Mouse (Mus musculus): Measurements from ENCODE around the gene Kank1. TPM values are rescaled to one million over a fixed set of nuclear protein-coding genes. Genes with fewer than 3 reads are reported as not detected.

The Kank1 gene
- total and polyA plus RNA-seq, 2 experiments, result 31.7 to 33.6 TPM

DNA sequence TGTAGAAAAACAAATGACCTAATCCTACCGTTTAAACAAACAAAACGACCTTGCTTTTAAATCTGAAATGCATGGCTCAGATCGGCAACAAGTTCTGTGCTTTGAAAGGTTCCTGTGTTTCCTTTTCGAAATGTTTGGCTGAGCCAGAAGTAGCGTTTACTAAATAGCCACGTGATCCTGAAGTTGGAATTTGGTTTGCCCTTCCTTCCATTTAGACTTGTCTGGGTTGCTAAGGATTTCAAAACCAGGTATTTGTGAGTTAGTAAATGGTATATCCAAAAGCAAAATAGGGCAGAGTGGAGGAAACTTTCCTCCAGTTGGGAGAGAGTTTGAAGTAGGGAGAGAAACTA, 171.1 kb downstream of the Kank1 start:
- peak overlapping the region; percentile 86 for H3K9ac ChIP-seq (ENCODE audit: low read depth, low read length)
- H3K4me1 ChIP-seq (ENCODE audit: control insufficient read depth, insufficient read depth, low read length), result peaks cover 18% of the 10 kb centered on the region
- peaks cover 47% of the 10 kb centered on the region for H3K79me2 ChIP-seq (ENCODE audit: control insufficient read depth, insufficient read depth, low read length)
- H3K27me3 ChIP-seq (ENCODE audit: control insufficient read depth, insufficient read depth, low read length), result no peaks in the 10 kb centered on the region
- peak; percentile 94 for DNase-seq (ENCODE audit: extremely low read depth, low read depth, low spot score)
- H3K27ac ChIP-seq (replicated peaks; ENCODE audit: insufficient read depth, low read depth, low read length), result peak overlapping the region; percentile 97
- 4% methylated on average over 6 of the region's 6 CpGs for WGBS
- peak overlapping the region; percentile 65 for H3K4me3 ChIP-seq (ENCODE audit: insufficient read depth, low read depth, low read length)
- peaks cover 27% of the 10 kb centered on the region for H3K36me3 ChIP-seq (ENCODE audit: control insufficient read depth, insufficient read depth, low read length)
- TF ChIP-seq POLR2A (IDR thresholded peaks at IDR 0.05; ENCODE audit: extremely low read depth, insufficient read depth, low read length), result no peak
- no peak for TF ChIP-seq CTCF (IDR thresholded peaks at IDR 0.05; ENCODE audit: low read depth, low read length)

DNA sequence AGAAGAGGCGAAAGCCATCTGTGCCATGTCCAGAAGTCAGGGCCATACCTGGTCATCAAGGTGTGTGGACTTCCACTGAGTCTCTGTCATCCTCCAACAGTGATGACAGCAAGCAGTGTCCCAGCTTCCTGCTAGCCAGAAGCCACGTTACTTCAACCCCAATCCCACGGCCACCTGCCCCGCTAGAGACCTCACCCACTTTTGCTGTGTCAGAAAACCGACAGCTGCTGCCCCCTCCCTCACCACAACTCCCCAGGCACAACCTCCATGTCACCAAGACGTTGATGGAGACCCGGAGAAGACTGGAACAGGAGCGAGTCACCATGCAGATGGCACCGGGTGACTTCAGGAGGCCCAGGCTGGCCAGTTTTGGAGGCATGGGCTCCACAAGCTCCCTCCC, 172.5 kb downstream of the Kank1 start:
- peaks cover 30% of the 10 kb centered on the region for H3K36me3 ChIP-seq (ENCODE audit: control insufficient read depth, insufficient read depth, low read length)
- peaks cover 20% of the 10 kb centered on the region for H3K4me1 ChIP-seq (ENCODE audit: control insufficient read depth, insufficient read depth, low read length)
- WGBS, result 93% methylated on average over 9 of the region's 9 CpGs
- no peak overlapping the region for H3K9ac ChIP-seq (ENCODE audit: low read depth, low read length)
- no peaks in the 10 kb centered on the region for H3K27me3 ChIP-seq (ENCODE audit: control insufficient read depth, insufficient read depth, low read length)
- no peak for DNase-seq (ENCODE audit: extremely low read depth, low read depth, low spot score)
- no peak overlapping the region for H3K27ac ChIP-seq (replicated peaks; ENCODE audit: insufficient read depth, low read depth, low read length)
- no peak overlapping the region for H3K4me3 ChIP-seq (ENCODE audit: insufficient read depth, low read depth, low read length)
- TF ChIP-seq POLR2A (IDR thresholded peaks at IDR 0.05; ENCODE audit: extremely low read depth, insufficient read depth, low read length) (no peak), CTCF (IDR thresholded peaks at IDR 0.05; ENCODE audit: low read depth, low read length) (no peak)
- H3K79me2 ChIP-seq (ENCODE audit: control insufficient read depth, insufficient read depth, low read length), result peaks cover 49% of the 10 kb centered on the region

DNA sequence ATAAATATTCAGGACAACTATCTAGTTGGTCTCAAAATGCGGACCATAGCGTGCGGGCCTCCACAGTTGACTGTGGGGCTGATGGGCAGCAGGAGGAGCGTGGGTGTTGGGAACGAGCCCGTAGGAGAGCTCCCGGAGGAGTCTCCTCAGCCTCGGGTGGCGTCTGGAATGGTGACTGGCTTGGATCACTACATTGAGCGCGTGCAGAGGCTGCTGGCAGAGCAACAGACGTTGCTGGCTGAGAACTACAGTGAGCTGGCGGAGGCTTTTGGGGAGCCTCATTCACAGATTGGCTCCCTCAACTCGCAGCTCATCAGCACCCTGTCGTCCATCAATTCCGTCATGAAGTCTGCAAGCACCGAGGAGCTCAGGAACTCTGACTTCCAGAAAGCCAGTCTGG, 174.6 kb downstream of the Kank1 start:
- peaks cover 23% of the 10 kb centered on the region for H3K4me1 ChIP-seq (ENCODE audit: control insufficient read depth, insufficient read depth, low read length)
- DNase-seq (ENCODE audit: extremely low read depth, low read depth, low spot score), result no peak
- TF ChIP-seq POLR2A (IDR thresholded peaks at IDR 0.05; ENCODE audit: extremely low read depth, insufficient read depth, low read length) (no peak), CTCF (IDR thresholded peaks at IDR 0.05; ENCODE audit: low read depth, low read length) (no peak)
- 72% methylated on average over 17 of the region's 17 CpGs for WGBS
- H3K4me3 ChIP-seq (ENCODE audit: insufficient read depth, low read depth, low read length), result no peak overlapping the region
- no peaks in the 10 kb centered on the region for H3K27me3 ChIP-seq (ENCODE audit: control insufficient read depth, insufficient read depth, low read length)
- peaks cover 56% of the 10 kb centered on the region for H3K79me2 ChIP-seq (ENCODE audit: control insufficient read depth, insufficient read depth, low read length)
- peaks cover 32% of the 10 kb centered on the region for H3K36me3 ChIP-seq (ENCODE audit: control insufficient read depth, insufficient read depth, low read length)
- no peak overlapping the region for H3K9ac ChIP-seq (ENCODE audit: low read depth, low read length)
- no peak overlapping the region for H3K27ac ChIP-seq (replicated peaks; ENCODE audit: insufficient read depth, low read depth, low read length)

DNA sequence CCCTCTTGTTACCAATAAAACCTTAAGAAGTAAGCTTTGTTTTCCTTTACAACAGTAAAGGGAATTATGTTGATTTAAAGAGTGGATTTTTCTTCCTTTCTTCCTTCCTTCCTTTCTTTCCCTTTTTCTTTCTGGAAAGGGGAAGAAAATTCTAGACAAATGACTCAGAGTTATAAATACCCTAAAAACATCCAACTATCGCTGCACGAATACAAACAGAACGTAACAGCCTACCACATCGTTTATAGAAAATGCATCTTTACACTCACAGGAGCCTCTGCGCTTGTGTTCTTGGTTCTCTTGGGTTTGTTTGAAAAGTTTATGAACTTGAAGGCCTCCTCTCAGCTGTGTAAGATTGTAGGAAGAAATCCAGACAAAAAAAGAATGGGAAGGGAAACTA, 178.7 kb downstream of the Kank1 start:
- Histone ChIP-seq H3K9ac (ENCODE audit: low read depth, low read length) (no peak overlapping the region), H3K4me3 (ENCODE audit: insufficient read depth, low read depth, low read length) (no peak overlapping the region), H3K27me3 (ENCODE audit: control insufficient read depth, insufficient read depth, low read length) (no peaks in the 10 kb centered on the region), H3K79me2 (ENCODE audit: control insufficient read depth, insufficient read depth, low read length) (peaks cover 41% of the 10 kb centered on the region), H3K36me3 (ENCODE audit: control insufficient read depth, insufficient read depth, low read length) (peaks cover 30% of the 10 kb centered on the region), H3K27ac (replicated peaks; ENCODE audit: insufficient read depth, low read depth, low read length) (no peak overlapping the region), H3K4me1 (ENCODE audit: control insufficient read depth, insufficient read depth, low read length) (peaks cover 26% of the 10 kb centered on the region)
- no peak for DNase-seq (ENCODE audit: extremely low read depth, low read depth, low spot score)
- TF ChIP-seq POLR2A (IDR thresholded peaks at IDR 0.05; ENCODE audit: extremely low read depth, insufficient read depth, low read length) (no peak), CTCF (IDR thresholded peaks at IDR 0.05; ENCODE audit: low read depth, low read length) (no peak)
- 77% methylated on average over 5 of the region's 5 CpGs for WGBS

DNA sequence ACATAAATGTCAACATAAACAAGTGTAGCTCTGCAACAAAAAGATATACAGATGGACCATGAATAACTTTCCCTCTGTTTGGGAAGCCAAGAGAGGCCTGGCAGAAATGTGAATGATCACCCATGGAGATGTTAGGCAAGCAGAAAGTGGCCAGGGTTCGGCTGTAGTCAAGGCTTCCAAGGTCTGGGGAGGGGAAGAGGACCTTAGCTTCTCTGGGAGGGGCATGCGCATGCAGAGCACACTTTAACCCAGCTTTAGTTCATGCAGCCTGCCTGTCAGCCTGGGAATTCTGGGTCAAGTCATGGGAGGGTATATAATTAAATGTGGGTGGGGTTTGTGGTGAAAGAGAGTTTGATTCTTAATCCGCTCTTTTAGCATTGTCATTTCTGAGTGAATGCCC, 180.9 kb downstream of the Kank1 start:
- Histone ChIP-seq H3K79me2 (ENCODE audit: control insufficient read depth, insufficient read depth, low read length) (peaks cover 21% of the 10 kb centered on the region), H3K4me1 (ENCODE audit: control insufficient read depth, insufficient read depth, low read length) (peaks cover 27% of the 10 kb centered on the region), H3K27me3 (ENCODE audit: control insufficient read depth, insufficient read depth, low read length) (no peaks in the 10 kb centered on the region), H3K36me3 (ENCODE audit: control insufficient read depth, insufficient read depth, low read length) (peaks cover 22% of the 10 kb centered on the region), H3K4me3 (ENCODE audit: insufficient read depth, low read depth, low read length) (no peak overlapping the region), H3K27ac (replicated peaks; ENCODE audit: insufficient read depth, low read depth, low read length) (no peak overlapping the region), H3K9ac (ENCODE audit: low read depth, low read length) (no peak overlapping the region)
- TF ChIP-seq CTCF (IDR thresholded peaks at IDR 0.05; ENCODE audit: low read depth, low read length), result no peak
- TF ChIP-seq POLR2A (IDR thresholded peaks at IDR 0.05; ENCODE audit: extremely low read depth, insufficient read depth, low read length), result no peak
- WGBS, result 54% methylated on average over 3 of the region's 3 CpGs
- DNase-seq (ENCODE audit: extremely low read depth, low read depth, low spot score), result peak; percentile 61

DNA sequence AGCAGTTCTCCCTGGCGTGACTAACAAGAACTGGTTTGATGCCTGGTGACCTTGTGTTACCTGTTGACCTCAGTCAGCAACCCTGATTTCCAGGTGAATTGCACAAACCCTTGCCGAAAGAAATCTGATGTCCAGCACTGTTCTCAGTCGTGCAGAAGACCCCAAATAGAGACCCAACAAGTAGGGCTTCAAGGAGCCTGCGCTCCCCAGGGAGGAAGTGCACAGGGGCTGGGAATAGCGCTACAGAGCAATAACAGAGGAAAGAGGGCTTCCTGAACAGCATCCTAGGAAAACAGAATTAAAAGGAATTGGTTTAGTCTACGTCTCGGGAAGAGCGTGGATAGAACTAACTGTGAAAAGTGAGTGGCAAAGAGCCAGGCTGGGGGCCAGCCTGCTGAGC, 183.2 kb downstream of the Kank1 start:
- 54% methylated on average over 8 of the region's 8 CpGs for WGBS
- Histone ChIP-seq H3K9ac (ENCODE audit: low read depth, low read length) (no peak overlapping the region), H3K4me1 (ENCODE audit: control insufficient read depth, insufficient read depth, low read length) (peaks cover 16% of the 10 kb centered on the region), H3K27ac (replicated peaks; ENCODE audit: insufficient read depth, low read depth, low read length) (no peak overlapping the region), H3K79me2 (ENCODE audit: control insufficient read depth, insufficient read depth, low read length) (peaks cover 7% of the 10 kb centered on the region; the same call in 1 of the 2 replicates), H3K27me3 (ENCODE audit: control insufficient read depth, insufficient read depth, low read length) (no peaks in the 10 kb centered on the region), H3K4me3 (ENCODE audit: insufficient read depth, low read depth, low read length) (no peak overlapping the region), H3K36me3 (ENCODE audit: control insufficient read depth, insufficient read depth, low read length) (peaks cover 38% of the 10 kb centered on the region)
- TF ChIP-seq CTCF (IDR thresholded peaks at IDR 0.05; ENCODE audit: low read depth, low read length) (no peak), POLR2A (IDR thresholded peaks at IDR 0.05; ENCODE audit: extremely low read depth, insufficient read depth, low read length) (no peak)
- no peak for DNase-seq (ENCODE audit: extremely low read depth, low read depth, low spot score)
